Mouse (Mus musculus) limb, embryonic 13.5 days (tissue): ENCODE data around the gene Fyb. TPM values are rescaled to one million over a fixed set of nuclear protein-coding genes. Genes with fewer than 3 reads are reported as not detected.

Source experiments
- ATAC-seq: fragments of 200-750 bp; cut with Nextera tagmentation; 2 replicates; pipeline ENCODE4 v1.8.0; 2017; ENCODE audit warnings: low read depth, moderate number of reproducible peaks, moderate TSS enrichment; ENCODE audit not compliant: low FRiP score
- H3K27ac ChIP-seq: fragments of 300-500 bp; sonication (generic); 2 replicates; pipeline ENCODE4 v1.5.1; 2015; ENCODE audit warnings: inconsistent platforms, mild to moderate bottlenecking, moderate library complexity
- H3K27me3 ChIP-seq: fragments of 300-500 bp; sonication (generic); 2 replicates; pipeline ENCODE4 v1.6.1; 2015; ENCODE audit warnings: mild to moderate bottlenecking, inconsistent platforms
- H3K36me3 ChIP-seq: fragments of 300-500 bp; sonication (generic); 2 replicates; pipeline ENCODE4 v1.6.1; 2015; ENCODE audit warnings: inconsistent platforms, mild to moderate bottlenecking, moderate library complexity
- H3K4me1 ChIP-seq: fragments of 300-500 bp; sonication (generic); 2 replicates; pipeline ENCODE4 v1.6.1; 2015; ENCODE audit warnings: inconsistent platforms
- H3K4me2 ChIP-seq: fragments of 300-500 bp; sonication (generic); replicated peaks from 2 replicates; pipeline ENCODE4 v1.6.1; 2015; ENCODE audit warnings: inconsistent platforms, mild to moderate bottlenecking, moderate library complexity
- H3K4me3 ChIP-seq: fragments of 300-500 bp; sonication (generic); 2 replicates; pipeline ENCODE4 v1.5.1; 2015; ENCODE audit warnings: moderate library complexity, mild to moderate bottlenecking, inconsistent platforms
- H3K9ac ChIP-seq: fragments of 300-500 bp; sonication (generic); 2 replicates; pipeline ENCODE4 v1.6.1; 2015; ENCODE audit warnings: mild to moderate bottlenecking, inconsistent platforms
- H3K9me3 ChIP-seq: fragments of 300-500 bp; sonication (generic); 2 replicates; pipeline ENCODE4 v1.6.1; 2016; ENCODE audit warnings: inconsistent platforms
- WGBS: fragments of 180-500 bp; shearing (Covaris S2); methylation state at CpG from one replicate; pipeline ENCODE4 v1.1.7; 2015; 5-methylcytosine and 5-hydroxymethylcytosine counted together
- polyA plus RNA-seq: library from polyadenylated mRNA; unstranded; fragments of >200 nt; fragmentation: Nextera tagmentation; extraction: Ambion mirVana; gene quantifications from 2 replicates; pipeline ENCODE4 v1.2.1, GENCODE M21; 2015

Gene Fyb
- polyA plus RNA-seq, 1 experiment from 2014 or later: 6.1 TPM

GRCm38 (mm10) chr15:6534592-6534991, 11.9 kb downstream of the Fyb start:
- Histone ChIP-seq H3K4me3 (no peak overlapping the region), H3K27me3 (no peaks in the 10 kb centered on the region), H3K4me2 (no peak overlapping the region), H3K4me1 (no peaks in the 10 kb centered on the region), H3K9me3 (no peaks in the 10 kb centered on the region), H3K36me3 (no peaks in the 10 kb centered on the region), H3K27ac (no peak overlapping the region), H3K9ac (no peak overlapping the region)
- no peak for ATAC-seq
- WGBS: 88% methylated on average over 8 of the region's 8 CpGs

- Histone ChIP-seq H3K4me2 (no peak overlapping the region), H3K4me3 (no peak overlapping the region), H3K4me1 (peaks cover 5% of the 10 kb centered on the region; the same call in 1 of the 2 replicates), H3K27ac (no peak overlapping the region), H3K9me3 (no peaks in the 10 kb centered on the region), H3K9ac (no peak overlapping the region), H3K36me3 (no peaks in the 10 kb centered on the region), H3K27me3 (no peaks in the 10 kb centered on the region)
- ATAC-seq: no peak
- 61% methylated on average over 7 of the region's 7 CpGs for WGBS
Measured at GRCm38 (mm10) chr15:6539639-6540338, 17.1 kb downstream of the Fyb start.

- H3K4me3 ChIP-seq: no peak overlapping the region
Measured at GRCm38 (mm10) chr15:6548911-6549310, 26.3 kb downstream of the Fyb start.

GRCm38 (mm10) chr15:6551875-6552274, 29.2 kb downstream of the Fyb start:
- no peaks in the 10 kb centered on the region for H3K4me1 ChIP-seq
- no peaks in the 10 kb centered on the region for H3K36me3 ChIP-seq
- no peak overlapping the region for H3K27ac ChIP-seq
- ATAC-seq: no peak
- H3K9ac ChIP-seq: no peak overlapping the region
- WGBS: 83% methylated on average over 7 of the region's 7 CpGs
- H3K4me2 ChIP-seq: no peak overlapping the region
- no peaks in the 10 kb centered on the region; the same call in 1 of the 2 replicates for H3K9me3 ChIP-seq
- no peaks in the 10 kb centered on the region for H3K27me3 ChIP-seq
- H3K4me3 ChIP-seq: no peak overlapping the region

More at GRCm38 (mm10) chr15:6548911-6549310, 26.3 kb downstream of the Fyb start:
- H3K9ac ChIP-seq: no peak overlapping the region
- H3K36me3 ChIP-seq: no peaks in the 10 kb centered on the region
- no peak for ATAC-seq
- no peak overlapping the region for H3K27ac ChIP-seq
- WGBS: 88% methylated on average over 4 of the region's 4 CpGs
- H3K4me2 ChIP-seq: no peak overlapping the region
- H3K4me1 ChIP-seq: no peaks in the 10 kb centered on the region
- H3K9me3 ChIP-seq: no peaks in the 10 kb centered on the region; the same call in 1 of the 2 replicates
- H3K27me3 ChIP-seq: no peaks in the 10 kb centered on the region

- H3K27ac ChIP-seq: no peak overlapping the region
- H3K4me2 ChIP-seq: no peak overlapping the region
- no peak overlapping the region for H3K4me3 ChIP-seq
- no peaks in the 10 kb centered on the region for H3K36me3 ChIP-seq
- H3K9me3 ChIP-seq: no peaks in the 10 kb centered on the region; the same call in 1 of the 2 replicates
- no peaks in the 10 kb centered on the region for H3K4me1 ChIP-seq
- H3K9ac ChIP-seq: no peak overlapping the region
- no peaks in the 10 kb centered on the region for H3K27me3 ChIP-seq
- ATAC-seq: no peak
- 79% methylated on average over 4 of the region's 4 CpGs for WGBS
Measured at GRCm38 (mm10) chr15:6554742-6555141, 32.1 kb downstream of the Fyb start.

GRCm38 (mm10) chr15:6555536-6555935, 32.9 kb downstream of the Fyb start:
- H3K36me3 ChIP-seq: no peaks in the 10 kb centered on the region
- H3K4me2 ChIP-seq: no peak overlapping the region
- H3K9ac ChIP-seq: no peak overlapping the region
- H3K9me3 ChIP-seq: no peaks in the 10 kb centered on the region; the same call in 1 of the 2 replicates
- H3K27me3 ChIP-seq: no peaks in the 10 kb centered on the region
- no peaks in the 10 kb centered on the region for H3K4me1 ChIP-seq
- WGBS: 74% methylated on average over 2 of the region's 2 CpGs
- H3K27ac ChIP-seq: no peak overlapping the region
- no peak for ATAC-seq
- H3K4me3 ChIP-seq: no peak overlapping the region

- ATAC-seq: no peak
- Histone ChIP-seq H3K27ac (no peak overlapping the region), H3K36me3 (no peaks in the 10 kb centered on the region), H3K9ac (no peak overlapping the region), H3K4me1 (no peaks in the 10 kb centered on the region), H3K9me3 (no peaks in the 10 kb centered on the region; the same call in 1 of the 2 replicates), H3K4me3 (no peak overlapping the region), H3K27me3 (no peaks in the 10 kb centered on the region), H3K4me2 (no peak overlapping the region)
- WGBS: 94% methylated on average over 4 of the region's 4 CpGs
Measured at GRCm38 (mm10) chr15:6556272-6556671, 33.6 kb downstream of the Fyb start.

DNA sequence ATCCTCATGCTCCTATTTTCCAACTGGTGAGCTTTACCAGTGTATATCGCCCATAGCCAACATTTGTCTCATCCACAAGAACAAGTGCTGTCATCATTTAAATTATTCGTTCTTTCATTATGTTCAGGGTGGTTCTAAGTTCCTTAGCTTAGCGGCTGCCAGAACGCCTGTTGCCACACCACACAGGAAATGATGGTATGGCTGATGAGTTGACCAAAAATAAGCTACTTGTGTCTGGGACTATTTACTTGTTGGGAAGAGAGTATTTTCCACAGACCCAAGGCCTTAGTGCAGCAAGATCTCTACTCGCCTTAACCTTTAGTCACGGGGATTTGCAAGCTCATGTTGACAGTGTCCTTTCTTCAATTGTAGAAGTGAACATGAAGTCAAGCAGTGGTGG, 34.3 kb downstream of the Fyb start:
- Histone ChIP-seq H3K27ac (no peak overlapping the region), H3K27me3 (no peaks in the 10 kb centered on the region), H3K9me3 (no peaks in the 10 kb centered on the region; the same call in 1 of the 2 replicates), H3K4me3 (no peak overlapping the region), H3K36me3 (no peaks in the 10 kb centered on the region), H3K4me2 (no peak overlapping the region), H3K9ac (no peak overlapping the region), H3K4me1 (no peaks in the 10 kb centered on the region)
- ATAC-seq: no peak
- WGBS: 92% methylated on average over 6 of the region's 6 CpGs

DNA sequence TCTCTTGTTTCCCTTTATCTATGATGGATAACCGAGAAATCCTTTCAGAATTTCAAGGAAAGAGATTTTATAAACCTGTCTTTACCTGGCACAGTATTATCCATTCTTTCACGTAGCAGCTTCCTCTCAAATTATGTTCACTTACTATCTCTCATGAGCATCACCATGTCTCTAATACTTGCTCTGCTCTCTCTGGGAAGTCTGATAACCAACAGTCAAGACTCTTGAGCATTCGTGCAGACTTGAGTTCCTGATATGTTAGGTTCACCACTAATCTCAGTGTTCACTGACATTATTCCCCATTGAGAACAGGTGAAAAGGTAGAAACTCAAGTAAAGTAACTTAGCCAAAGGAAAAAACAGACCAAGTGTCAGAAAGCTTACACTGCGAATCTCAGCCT, 34.9 kb downstream of the Fyb start:
- Histone ChIP-seq H3K4me1 (no peaks in the 10 kb centered on the region), H3K9ac (no peak overlapping the region), H3K4me2 (no peak overlapping the region), H3K36me3 (no peaks in the 10 kb centered on the region), H3K9me3 (no peaks in the 10 kb centered on the region; the same call in 1 of the 2 replicates), H3K4me3 (no peak overlapping the region), H3K27ac (no peak overlapping the region), H3K27me3 (no peaks in the 10 kb centered on the region)
- WGBS: 85% methylated on average over 4 of the region's 4 CpGs
- no peak for ATAC-seq

- peak overlapping the region; percentile 39; the same call in 1 of the 2 replicates for H3K27ac ChIP-seq
- no peak overlapping the region for H3K9ac ChIP-seq
- H3K36me3 ChIP-seq: no peaks in the 10 kb centered on the region
- no peaks in the 10 kb centered on the region for H3K9me3 ChIP-seq
- H3K4me3 ChIP-seq: no peak overlapping the region
- no peaks in the 10 kb centered on the region for H3K4me1 ChIP-seq
- 59% methylated on average over 9 of the region's 9 CpGs for WGBS
- no peaks in the 10 kb centered on the region for H3K27me3 ChIP-seq
- H3K4me2 ChIP-seq: no peak overlapping the region
- no peak for ATAC-seq
Measured at GRCm38 (mm10) chr15:6559188-6559587, 36.5 kb downstream of the Fyb start.

DNA sequence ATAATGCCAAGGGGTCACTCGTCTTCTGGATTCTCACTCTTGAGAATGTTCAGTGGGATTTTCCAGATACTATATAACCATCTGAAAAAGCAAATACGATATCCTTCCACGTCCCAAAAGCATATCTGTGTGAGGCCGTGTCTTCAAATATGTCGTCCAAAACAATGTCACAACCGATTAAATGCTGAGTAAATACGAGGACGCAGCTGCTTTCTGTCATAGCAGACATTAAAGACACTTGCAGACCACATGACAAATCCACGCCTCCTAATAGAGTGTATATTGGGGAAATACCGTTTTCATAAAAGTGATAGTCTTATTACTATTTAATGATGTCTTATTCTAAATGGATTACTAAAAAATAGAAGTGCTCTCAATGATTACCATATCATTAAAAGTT, 38.0 kb downstream of the Fyb start:
- no peak for ATAC-seq
- H3K4me3 ChIP-seq: no peak overlapping the region
- no peaks in the 10 kb centered on the region for H3K36me3 ChIP-seq
- H3K9ac ChIP-seq: no peak overlapping the region
- H3K27ac ChIP-seq: no peak overlapping the region
- no peaks in the 10 kb centered on the region for H3K27me3 ChIP-seq
- no peaks in the 10 kb centered on the region for H3K9me3 ChIP-seq
- H3K4me1 ChIP-seq: peaks cover 5% of the 10 kb centered on the region
- no peak overlapping the region for H3K4me2 ChIP-seq
- 81% methylated on average over 10 of the region's 10 CpGs for WGBS

- no peak overlapping the region for H3K9ac ChIP-seq
- H3K36me3 ChIP-seq: no peaks in the 10 kb centered on the region
- 85% methylated on average over 4 of the region's 4 CpGs for WGBS
- no peak overlapping the region for H3K4me2 ChIP-seq
- no peak overlapping the region for H3K27ac ChIP-seq
- H3K9me3 ChIP-seq: no peaks in the 10 kb centered on the region
- H3K27me3 ChIP-seq: no peaks in the 10 kb centered on the region
- no peak overlapping the region for H3K4me3 ChIP-seq
- no peak for ATAC-seq
- H3K4me1 ChIP-seq: peaks cover 5% of the 10 kb centered on the region
Measured at GRCm38 (mm10) chr15:6562161-6562560, 39.5 kb downstream of the Fyb start.

DNA sequence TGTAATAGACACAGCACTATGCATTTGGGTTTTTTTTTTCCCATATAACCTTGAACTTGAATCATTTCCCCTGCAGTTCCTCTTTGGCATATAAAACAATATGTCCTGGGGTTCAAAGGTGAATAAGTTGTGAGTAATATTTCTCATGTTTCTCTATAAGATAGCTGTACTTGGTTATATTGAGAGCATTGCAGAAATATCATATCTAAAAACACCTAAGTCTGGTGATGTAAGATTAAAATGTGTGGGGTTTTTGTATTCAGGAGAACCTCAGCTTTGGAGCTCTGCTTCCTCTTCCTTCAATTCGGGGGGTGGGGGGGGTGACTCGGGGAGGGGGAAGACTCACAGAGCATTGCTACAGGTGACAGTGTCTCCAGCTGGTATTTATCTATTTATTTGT, 40.0 kb downstream of the Fyb start:
- Histone ChIP-seq H3K9ac (no peak overlapping the region), H3K27me3 (no peaks in the 10 kb centered on the region), H3K4me3 (no peak overlapping the region), H3K9me3 (no peaks in the 10 kb centered on the region), H3K4me1 (peaks cover 5% of the 10 kb centered on the region), H3K27ac (no peak overlapping the region), H3K4me2 (no peak overlapping the region), H3K36me3 (no peaks in the 10 kb centered on the region)
- WGBS: 81% methylated on average over 2 of the region's 2 CpGs
- no peak for ATAC-seq
